Mouse (Mus musculus) olfactory bulb, adult 2 months (tissue): ENCODE measurements around the gene Ntng1.

Experiments
- CTCF ChIP-seq: fragments of 200-500 bp; IDR thresholded peaks from 2 replicates; pipeline ENCODE4 v1.5.1; 2012; ENCODE audit warnings: low read depth, mild to moderate bottlenecking, low read length, moderate library complexity; ENCODE audit not compliant: insufficient read depth
- POLR2A ChIP-seq: fragments of 200-500 bp; IDR thresholded peaks from 2 replicates; pipeline ENCODE4 v1.6.1; 2012; ENCODE audit warnings: mild to moderate bottlenecking, low read depth, low read length, moderate library complexity; ENCODE audit not compliant: insufficient read depth

DNA sequence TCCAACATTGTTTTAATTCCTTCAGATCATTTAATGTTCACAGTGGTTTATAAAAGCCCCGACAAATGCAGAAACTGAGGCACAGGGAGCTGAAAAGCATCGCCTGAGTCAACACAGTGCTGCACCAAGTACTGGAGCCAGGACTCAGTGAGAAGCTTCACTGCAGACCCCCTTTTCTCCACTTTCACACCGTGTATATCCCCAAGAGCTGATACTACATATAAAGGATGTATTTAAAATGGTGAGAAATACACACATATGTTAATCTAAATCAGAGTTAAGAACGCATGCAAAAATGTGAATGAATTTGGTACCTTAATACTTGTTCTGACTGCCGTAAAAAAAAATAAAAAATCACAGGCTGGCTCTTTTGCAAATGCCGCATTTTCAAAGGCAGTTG lies 88.4 kb downstream of the Ntng1 start:
- TF ChIP-seq CTCF (no peak), POLR2A (no peak)
